Mouse (Mus musculus) neural tube, embryonic 13.5 days (tissue): ENCODE results near the gene Nrn1. TPM values are rescaled to one million over a fixed set of nuclear protein-coding genes. Genes with fewer than 3 reads are reported as not detected.

ENCODE experiments used
- ATAC-seq: fragments of 200-750 bp; cut with Nextera tagmentation; 2 replicates; pipeline ENCODE4 v1.8.0; 2017; ENCODE audit warnings: low read depth, mild to moderate bottlenecking, moderate TSS enrichment, moderate library complexity
- H3K27ac ChIP-seq: fragments of 300-500 bp; sonication (generic); replicated peaks from 2 replicates; pipeline ENCODE4 v1.5.1; 2015; ENCODE audit warnings: moderate library complexity, mild to moderate bottlenecking, inconsistent platforms
- H3K27me3 ChIP-seq: fragments of 300-500 bp; sonication (generic); 2 replicates; pipeline ENCODE4 v1.6.1; 2015; ENCODE audit warnings: mild to moderate bottlenecking, inconsistent platforms
- H3K36me3 ChIP-seq: fragments of 300-500 bp; sonication (generic); 2 replicates; pipeline ENCODE4 v1.6.1; 2015; ENCODE audit warnings: mild to moderate bottlenecking, inconsistent platforms
- H3K4me1 ChIP-seq: fragments of 300-500 bp; sonication (generic); replicated peaks from 2 replicates; pipeline ENCODE4 v1.6.1; 2015; ENCODE audit warnings: inconsistent platforms
- H3K4me2 ChIP-seq: fragments of 300-500 bp; sonication (generic); 2 replicates; pipeline ENCODE4 v1.6.1; 2015; ENCODE audit warnings: inconsistent platforms, mild to moderate bottlenecking, moderate library complexity
- H3K4me3 ChIP-seq: fragments of 300-500 bp; sonication (generic); 2 replicates; pipeline ENCODE4 v1.5.1; 2015; ENCODE audit warnings: mild to moderate bottlenecking, inconsistent platforms
- H3K9ac ChIP-seq: fragments of 300-500 bp; sonication (generic); 2 replicates; pipeline ENCODE4 v1.6.1; 2015; ENCODE audit warnings: moderate library complexity, mild to moderate bottlenecking, inconsistent platforms
- H3K9me3 ChIP-seq: fragments of 300-500 bp; sonication (generic); 2 replicates; pipeline ENCODE4 v1.6.1; 2016; ENCODE audit warnings: inconsistent platforms
- WGBS: fragments of 180-500 bp; shearing (Covaris S2); methylation state at CpG from one replicate; pipeline ENCODE4 v1.1.7; 2015; 5-methylcytosine and 5-hydroxymethylcytosine counted together
- polyA plus RNA-seq: library from polyadenylated mRNA; unstranded; fragments of >200 nt; fragmentation: Nextera tagmentation; extraction: Ambion mirVana; gene quantifications from 2 replicates; pipeline ENCODE4 v1.2.1, GENCODE M21; 2015

The Nrn1 gene
- polyA plus RNA-seq, 1 experiment from 2014 or later = 74.3 TPM

- Histone ChIP-seq H3K36me3 (no peaks in the 10 kb centered on the region), H3K4me1 (peaks cover 45% of the 10 kb centered on the region), H3K4me3 (peak overlapping the region; percentile 54), H3K27ac (peak overlapping the region; percentile 97), H3K4me2 (peak overlapping the region; percentile 72), H3K27me3 (peaks cover 80% of the 10 kb centered on the region), H3K9me3 (no peaks in the 10 kb centered on the region), H3K9ac (peak overlapping the region; percentile 87)
- 2% methylated on average over 34 of the region's 34 CpGs for WGBS
- no peak for ATAC-seq
These were observed 3.7 kb downstream of the Nrn1 start for GRCm38 (mm10) chr13:36731016-36731930.

GRCm38 (mm10) chr13:36730341-36730761, 4.6 kb downstream of the Nrn1 start:
- Histone ChIP-seq H3K9me3 (no peaks in the 10 kb centered on the region), H3K4me3 (peak overlapping the region; percentile 54), H3K9ac (peak overlapping the region; percentile 87), H3K4me2 (peak overlapping the region; percentile 72), H3K36me3 (no peaks in the 10 kb centered on the region), H3K27ac (peak overlapping the region; percentile 97), H3K27me3 (peaks cover 80% of the 10 kb centered on the region), H3K4me1 (peaks cover 43% of the 10 kb centered on the region)
- WGBS = 4% methylated on average over 14 of the region's 14 CpGs
- ATAC-seq = no peak

- Histone ChIP-seq H3K4me1 (peaks cover 43% of the 10 kb centered on the region), H3K27me3 (peaks cover 81% of the 10 kb centered on the region), H3K4me2 (peak overlapping the region; percentile 72), H3K27ac (peak overlapping the region; percentile 97), H3K9ac (peak overlapping the region; percentile 87), H3K9me3 (no peaks in the 10 kb centered on the region), H3K36me3 (no peaks in the 10 kb centered on the region), H3K4me3 (peak overlapping the region; percentile 54)
- under 1% methylated on average over 13 of the region's 13 CpGs for WGBS
- no peak for ATAC-seq
These were observed 5.1 kb downstream of the Nrn1 start for GRCm38 (mm10) chr13:36729731-36730340.

GRCm38 (mm10) chr13:36728509-36728908, 6.4 kb downstream of the Nrn1 start:
- no peaks in the 10 kb centered on the region for H3K36me3 ChIP-seq
- peak overlapping the region; percentile 54 for H3K4me3 ChIP-seq
- H3K4me1 ChIP-seq = peaks cover 53% of the 10 kb centered on the region
- peaks cover 82% of the 10 kb centered on the region for H3K27me3 ChIP-seq
- H3K4me2 ChIP-seq = peak overlapping the region; percentile 72
- no peak for ATAC-seq
- H3K9me3 ChIP-seq = no peaks in the 10 kb centered on the region
- peak overlapping the region; percentile 87 for H3K9ac ChIP-seq
- peak overlapping the region; percentile 97 for H3K27ac ChIP-seq
- 5% methylated on average over 5 of the region's 5 CpGs for WGBS

- WGBS = under 1% methylated on average over 20 of the region's 23 CpGs
- Histone ChIP-seq H3K9ac (peak overlapping the region; percentile 87), H3K4me3 (peak overlapping the region; percentile 54), H3K36me3 (no peaks in the 10 kb centered on the region), H3K4me2 (peak overlapping the region; percentile 72), H3K9me3 (no peaks in the 10 kb centered on the region), H3K4me1 (peaks cover 53% of the 10 kb centered on the region), H3K27ac (peak overlapping the region; percentile 97), H3K27me3 (peaks cover 84% of the 10 kb centered on the region)
- ATAC-seq = no peak
These were observed 7.0 kb downstream of the Nrn1 start for GRCm38 (mm10) chr13:36727779-36728470.

- Histone ChIP-seq H3K4me1 (peaks cover 57% of the 10 kb centered on the region), H3K9me3 (no peaks in the 10 kb centered on the region), H3K4me2 (peak overlapping the region; percentile 72), H3K27ac (peak overlapping the region; percentile 97), H3K27me3 (peaks cover 85% of the 10 kb centered on the region), H3K9ac (peak overlapping the region; percentile 87), H3K4me3 (peak overlapping the region; percentile 54), H3K36me3 (no peaks in the 10 kb centered on the region)
- WGBS = under 1% methylated on average over 34 of the region's 34 CpGs
- ATAC-seq = peak; percentile 62
These were observed 7.8 kb downstream of the Nrn1 start for GRCm38 (mm10) chr13:36726951-36727778.

GRCm38 (mm10) chr13:36726551-36726950, 8.4 kb downstream of the Nrn1 start:
- under 1% methylated on average over 24 of the region's 24 CpGs for WGBS

GRCm38 (mm10) chr13:36725881-36726280, 9.1 kb downstream of the Nrn1 start:
- H3K9me3 ChIP-seq = no peaks in the 10 kb centered on the region
- peak overlapping the region; percentile 97 for H3K27ac ChIP-seq
- H3K4me3 ChIP-seq = peak overlapping the region; percentile 7; the same call in 1 of the 2 replicates
- no peaks in the 10 kb centered on the region for H3K36me3 ChIP-seq
- peaks cover 57% of the 10 kb centered on the region for H3K4me1 ChIP-seq
- peak overlapping the region; percentile 87 for H3K9ac ChIP-seq
- peak overlapping the region; percentile 72 for H3K4me2 ChIP-seq
- ATAC-seq = no peak
- peaks cover 90% of the 10 kb centered on the region for H3K27me3 ChIP-seq
- 2% methylated on average over 8 of the region's 8 CpGs for WGBS

More at GRCm38 (mm10) chr13:36726551-36726950, 8.4 kb downstream of the Nrn1 start:
- Histone ChIP-seq H3K4me3 (peak overlapping the region; percentile 54), H3K4me2 (peak overlapping the region; percentile 72), H3K27ac (peak overlapping the region; percentile 97), H3K27me3 (peaks cover 91% of the 10 kb centered on the region), H3K9me3 (no peaks in the 10 kb centered on the region), H3K4me1 (peaks cover 57% of the 10 kb centered on the region), H3K36me3 (no peaks in the 10 kb centered on the region), H3K9ac (peak overlapping the region; percentile 87)
- ATAC-seq = no peak

GRCm38 (mm10) chr13:36724533-36725470, 10.1 kb downstream of the Nrn1 start:
- Histone ChIP-seq H3K27ac (peak overlapping the region; percentile 92), H3K4me1 (peaks cover 55% of the 10 kb centered on the region), H3K9me3 (no peaks in the 10 kb centered on the region), H3K9ac (peak overlapping the region; percentile 59), H3K4me2 (peak overlapping the region; percentile 45), H3K4me3 (peak overlapping the region; percentile 19), H3K36me3 (no peaks in the 10 kb centered on the region), H3K27me3 (peaks cover 91% of the 10 kb centered on the region)
- WGBS = under 1% methylated on average over 40 of the region's 40 CpGs
- peak; percentile 86 for ATAC-seq

- 0 out of 2 replicates have a peak, but pooled peaks have one; percentile 3 for ATAC-seq
- peak overlapping the region; percentile 45 for H3K4me2 ChIP-seq
- no peaks in the 10 kb centered on the region for H3K9me3 ChIP-seq
- 0 out of 2 replicates have a peak overlapping the region, but pooled peaks have one; percentile 19 for H3K9ac ChIP-seq
- peaks cover 82% of the 10 kb centered on the region for H3K27me3 ChIP-seq
- H3K4me1 ChIP-seq = peaks cover 47% of the 10 kb centered on the region
- no peak overlapping the region for H3K4me3 ChIP-seq
- H3K27ac ChIP-seq = peak overlapping the region; percentile 92
- 2% methylated on average over 15 of the region's 15 CpGs for WGBS
- H3K36me3 ChIP-seq = no peaks in the 10 kb centered on the region
These were observed 11.1 kb downstream of the Nrn1 start for GRCm38 (mm10) chr13:36723726-36724300.
